Mouse (Mus musculus): Measurements from ENCODE around the gene Actn4.

- TF ChIP-seq CTCF (IDR thresholded peaks at IDR 0.05; ENCODE audit: borderline replicate concordance, control insufficient read depth, extremely low read depth, insufficient read depth, low read length, poor library complexity), result no peak
- no peak for TF ChIP-seq POLR2A (IDR thresholded peaks at IDR 0.05; ENCODE audit: control insufficient read depth, extremely low read depth, insufficient read depth, low read length, poor library complexity)
Observed at GRCm38 (mm10) chr7:28941542-28941941, 20.6 kb downstream of the Actn4 start.
